Mouse (Mus musculus) midbrain, embryonic 12.5 days (tissue): Measurements from ENCODE around the gene Spred1. TPM values are rescaled to one million over a fixed set of nuclear protein-coding genes. Genes with fewer than 3 reads are reported as not detected.

ENCODE experiments used
- ATAC-seq: fragments of 200-750 bp; cut with Nextera tagmentation; 2 replicates; pipeline ENCODE4 v1.8.0; 2017; ENCODE audit warnings: low read depth, moderate TSS enrichment, moderate library complexity; ENCODE audit not compliant: low FRiP score
- H3K27ac ChIP-seq: fragments of 300-500 bp; sonication (generic); replicated peaks from 2 replicates; pipeline ENCODE4 v1.5.1; 2016; ENCODE audit warnings: mild to moderate bottlenecking
- H3K27me3 ChIP-seq: fragments of 300-500 bp; sonication (generic); 2 replicates; pipeline ENCODE4 v1.6.1; 2016; ENCODE audit warnings: mild to moderate bottlenecking
- H3K36me3 ChIP-seq: fragments of 300-500 bp; sonication (generic); 2 replicates; pipeline ENCODE4 v1.6.1; 2016
- H3K4me1 ChIP-seq: fragments of 300-500 bp; sonication (generic); 2 replicates; pipeline ENCODE4 v1.6.1; 2016
- H3K4me2 ChIP-seq: fragments of 300-500 bp; sonication (generic); replicated peaks from 2 replicates; pipeline ENCODE4 v1.6.1; 2016; ENCODE audit warnings: mild to moderate bottlenecking, moderate library complexity
- H3K4me3 ChIP-seq: fragments of 300-500 bp; sonication (generic); 2 replicates; pipeline ENCODE4 v1.5.1; 2016; ENCODE audit warnings: mild to moderate bottlenecking
- H3K9ac ChIP-seq: fragments of 300-500 bp; sonication (generic); replicated peaks from 2 replicates; pipeline ENCODE4 v1.6.1; 2016; ENCODE audit warnings: mild to moderate bottlenecking, moderate library complexity
- H3K9me3 ChIP-seq: fragments of 300-500 bp; sonication (generic); 2 replicates; pipeline ENCODE4 v1.6.1; 2016; ENCODE audit warnings: mild to moderate bottlenecking
- WGBS: fragments of 180-500 bp; shearing (Covaris S2); methylation state at CpG from one replicate; pipeline ENCODE4 v1.1.7; 2016; 5-methylcytosine and 5-hydroxymethylcytosine counted together
- polyA plus RNA-seq: library from polyadenylated mRNA; unstranded; fragments of >200 nt; fragmentation: Nextera tagmentation; extraction: Ambion mirVana; gene quantifications from 2 replicates; pipeline ENCODE4 v1.2.1, GENCODE M21; 2016

The Spred1 gene
- polyA plus RNA-seq, 1 experiment from 2014 or later = 17.8 TPM

DNA sequence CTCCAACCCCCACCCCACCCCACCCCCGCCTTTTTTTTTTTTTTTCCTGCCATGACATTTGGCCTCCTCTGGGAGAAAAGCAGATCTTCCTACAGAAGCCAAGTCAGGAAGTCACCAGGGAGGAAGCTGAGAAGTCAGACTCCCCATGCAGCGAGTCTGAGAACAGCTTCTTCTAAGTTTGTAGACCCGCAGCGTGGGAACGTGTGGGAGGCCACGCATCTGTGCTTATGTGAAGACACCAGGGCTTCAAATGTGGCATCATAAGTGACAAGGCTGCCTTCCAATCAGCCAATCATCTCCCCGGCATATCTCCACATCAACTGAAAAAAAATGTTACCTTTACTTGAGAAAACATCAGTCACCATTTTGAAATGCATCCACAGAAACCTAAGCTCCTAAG, 74.4 kb downstream of the Spred1 start:
- H3K27ac ChIP-seq = no peak overlapping the region
- H3K4me2 ChIP-seq = no peak overlapping the region
- no peaks in the 10 kb centered on the region for H3K27me3 ChIP-seq
- no peak overlapping the region for H3K9ac ChIP-seq
- no peaks in the 10 kb centered on the region for H3K9me3 ChIP-seq
- 33% methylated on average over 7 of the region's 7 CpGs for WGBS
- peaks cover 7% of the 10 kb centered on the region; the same call in 1 of the 2 replicates for H3K4me1 ChIP-seq
- H3K36me3 ChIP-seq = no peaks in the 10 kb centered on the region
- H3K4me3 ChIP-seq = no peak overlapping the region
- ATAC-seq = no peak

DNA sequence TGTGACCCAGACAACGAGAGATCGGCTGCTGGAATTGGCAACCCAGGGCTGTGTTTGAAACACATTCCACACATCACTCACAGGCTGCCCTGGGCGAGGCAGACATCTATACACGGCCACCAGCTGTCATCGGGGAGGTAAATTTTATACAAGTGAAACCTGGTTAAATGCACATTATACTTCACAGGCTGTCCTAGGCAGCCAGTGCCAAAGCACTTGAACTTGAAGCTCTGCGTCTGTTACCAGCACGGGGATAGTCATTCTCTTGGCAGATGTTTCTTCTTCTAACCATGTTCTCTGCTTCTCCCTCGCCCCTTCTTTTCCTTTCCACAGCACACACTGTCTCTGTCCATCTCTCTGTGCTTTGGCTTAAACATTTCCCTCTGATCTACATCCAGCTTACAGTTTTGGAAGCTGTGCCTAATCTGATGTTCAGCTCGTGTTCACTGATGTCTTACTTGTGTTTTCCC, 79.7 kb downstream of the Spred1 start:
- Histone ChIP-seq H3K4me2 (no peak overlapping the region), H3K9ac (no peak overlapping the region), H3K4me3 (no peak overlapping the region), H3K36me3 (no peaks in the 10 kb centered on the region), H3K4me1 (peaks cover 12% of the 10 kb centered on the region; the same call in 1 of the 2 replicates), H3K27me3 (no peaks in the 10 kb centered on the region), H3K9me3 (no peaks in the 10 kb centered on the region), H3K27ac (no peak overlapping the region)
- no peak for ATAC-seq
- 27% methylated on average over 9 of the region's 9 CpGs for WGBS

DNA sequence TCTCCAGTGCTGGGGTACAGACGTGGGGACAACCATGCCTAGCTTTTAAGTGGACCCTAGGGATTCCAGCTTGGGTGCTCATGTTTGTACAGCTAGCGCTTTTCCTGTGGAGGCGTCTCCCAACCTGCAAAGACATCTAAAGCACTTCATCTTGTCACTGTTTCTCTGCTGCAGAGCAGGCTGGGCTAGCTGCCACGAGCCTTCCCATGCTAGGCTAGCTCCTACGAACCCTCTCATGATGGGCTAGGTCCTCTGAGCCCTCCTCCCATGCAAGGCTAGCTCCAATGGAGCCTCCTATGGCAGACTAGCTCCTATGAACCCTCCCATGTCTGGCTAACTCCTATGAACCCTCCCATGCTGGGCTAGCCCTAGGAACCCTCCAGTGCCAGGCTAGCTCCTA, 82.2 kb downstream of the Spred1 start:
- peaks cover 12% of the 10 kb centered on the region; the same call in 1 of the 2 replicates for H3K4me1 ChIP-seq
- 78% methylated on average over 5 of the region's 5 CpGs for WGBS
- no peaks in the 10 kb centered on the region for H3K9me3 ChIP-seq
- ATAC-seq = no peak
- H3K27me3 ChIP-seq = no peaks in the 10 kb centered on the region
- no peak overlapping the region for H3K9ac ChIP-seq
- no peak overlapping the region for H3K27ac ChIP-seq
- no peaks in the 10 kb centered on the region for H3K36me3 ChIP-seq
- no peak overlapping the region for H3K4me3 ChIP-seq
- H3K4me2 ChIP-seq = no peak overlapping the region

DNA sequence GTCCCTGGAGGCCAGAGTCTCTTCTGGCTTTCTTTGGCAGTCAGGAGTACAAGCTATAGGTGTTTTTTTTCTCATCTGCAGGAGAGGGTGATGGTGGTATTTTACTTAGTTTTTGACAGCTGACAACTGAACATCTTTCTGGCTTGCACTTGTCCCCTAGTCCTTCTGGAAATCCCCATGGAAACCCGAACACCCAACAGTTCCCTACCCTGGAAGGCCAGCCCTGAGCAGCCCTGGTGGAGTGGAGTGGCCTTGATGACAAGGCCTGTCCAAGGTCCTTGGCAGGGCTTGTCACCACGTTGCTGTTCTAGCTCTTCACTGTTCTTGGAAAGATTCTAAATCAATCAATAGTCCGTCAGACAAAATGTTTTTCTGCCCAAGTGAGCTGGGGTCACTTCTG, 83.4 kb downstream of the Spred1 start:
- Histone ChIP-seq H3K4me2 (no peak overlapping the region), H3K27me3 (no peaks in the 10 kb centered on the region), H3K27ac (no peak overlapping the region), H3K4me1 (peaks cover 12% of the 10 kb centered on the region; the same call in 1 of the 2 replicates), H3K4me3 (no peak overlapping the region), H3K9ac (no peak overlapping the region), H3K9me3 (no peaks in the 10 kb centered on the region), H3K36me3 (no peaks in the 10 kb centered on the region)
- WGBS = 68% methylated on average over 3 of the region's 3 CpGs
- no peak for ATAC-seq

DNA sequence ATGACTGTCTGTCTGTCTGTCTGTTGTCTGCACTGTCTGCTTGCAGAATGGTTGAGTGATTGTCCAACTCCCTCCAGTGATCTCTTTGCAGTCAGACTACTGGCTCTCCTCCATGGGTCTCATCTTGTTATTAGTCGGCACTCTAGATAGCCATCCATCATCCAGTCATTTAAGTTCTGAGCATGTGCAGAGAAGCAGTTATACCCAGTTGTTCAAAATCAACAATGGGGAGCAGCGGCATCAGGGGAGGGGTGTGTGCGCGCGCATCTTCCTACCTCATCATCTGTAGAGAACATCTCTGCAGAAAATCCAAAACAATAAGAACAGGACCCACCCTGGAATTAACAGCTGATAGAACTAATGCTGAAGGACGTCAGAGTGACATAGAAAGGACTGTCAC, 83.9 kb downstream of the Spred1 start:
- no peak overlapping the region for H3K9ac ChIP-seq
- no peak overlapping the region for H3K27ac ChIP-seq
- no peaks in the 10 kb centered on the region for H3K36me3 ChIP-seq
- H3K4me3 ChIP-seq = no peak overlapping the region
- no peak overlapping the region for H3K4me2 ChIP-seq
- H3K4me1 ChIP-seq = peaks cover 10% of the 10 kb centered on the region; the same call in 1 of the 2 replicates
- WGBS = 88% methylated on average over 6 of the region's 6 CpGs
- no peak for ATAC-seq
- H3K27me3 ChIP-seq = no peaks in the 10 kb centered on the region
- H3K9me3 ChIP-seq = no peaks in the 10 kb centered on the region

DNA sequence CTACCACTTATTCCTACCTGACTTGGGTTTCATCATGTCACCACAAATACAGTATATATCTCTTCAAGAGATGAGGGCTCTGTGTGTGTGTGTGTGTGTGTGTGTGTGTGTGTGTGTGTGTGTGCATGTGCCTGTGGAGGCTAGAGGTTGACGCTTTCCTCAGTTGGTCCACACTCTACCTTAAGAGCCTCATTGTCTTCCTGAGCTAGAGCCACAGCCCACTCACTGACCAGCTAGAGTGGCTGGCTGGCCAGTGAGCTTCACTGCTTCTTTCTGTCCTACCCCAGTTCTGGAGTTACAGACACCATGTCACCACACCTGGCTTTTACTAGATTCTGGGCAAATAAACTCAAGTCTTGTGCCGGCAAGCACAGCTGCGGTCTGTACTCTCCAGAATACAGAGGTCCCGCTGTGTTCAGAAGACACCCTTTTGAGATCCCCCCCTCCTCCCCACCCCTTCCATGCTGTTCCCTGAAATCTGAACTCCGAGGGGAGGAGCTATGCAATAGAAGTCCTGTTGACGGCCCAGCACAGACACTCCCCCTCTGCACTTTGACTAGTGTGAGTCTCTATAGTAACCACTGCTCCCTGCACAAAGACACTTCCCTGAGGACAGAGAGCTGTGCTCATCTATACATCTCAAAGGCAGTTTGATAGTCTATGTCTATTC, 89.4 kb downstream of the Spred1 start:
- H3K27me3 ChIP-seq = no peaks in the 10 kb centered on the region
- H3K9me3 ChIP-seq = no peaks in the 10 kb centered on the region
- H3K4me3 ChIP-seq = no peak overlapping the region
- H3K9ac ChIP-seq = no peak overlapping the region
- 4% methylated on average over 6 of the region's 6 CpGs for WGBS
- peak; percentile 99 for ATAC-seq
- H3K36me3 ChIP-seq = no peaks in the 10 kb centered on the region
- peaks cover 12% of the 10 kb centered on the region for H3K4me1 ChIP-seq
- no peak overlapping the region for H3K27ac ChIP-seq
- H3K4me2 ChIP-seq = peak overlapping the region; percentile 36

DNA sequence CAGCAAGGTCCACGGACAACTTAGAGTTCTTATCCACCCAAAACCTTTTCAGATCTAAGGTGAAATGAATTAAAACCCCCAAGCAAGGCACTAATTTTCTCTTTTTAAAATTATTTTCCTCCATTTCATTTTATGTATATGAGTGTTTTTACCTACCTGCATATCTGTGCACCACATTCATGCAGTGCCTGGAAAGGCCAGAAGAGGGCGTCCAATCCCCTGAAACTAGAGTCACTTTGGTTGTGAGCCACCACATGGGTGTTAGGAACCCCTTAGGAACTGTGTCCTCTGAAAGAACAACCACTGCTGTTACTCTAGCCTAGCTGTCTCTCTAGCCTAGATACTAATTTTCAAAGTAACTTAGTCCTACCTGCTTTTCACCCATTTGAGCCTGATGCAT, 95.0 kb downstream of the Spred1 start:
- 57% methylated on average over 2 of the region's 2 CpGs for WGBS
- H3K4me1 ChIP-seq = peaks cover 14% of the 10 kb centered on the region
- no peaks in the 10 kb centered on the region for H3K36me3 ChIP-seq
- H3K9ac ChIP-seq = no peak overlapping the region
- no peaks in the 10 kb centered on the region for H3K27me3 ChIP-seq
- no peak overlapping the region for H3K4me3 ChIP-seq
- no peak overlapping the region for H3K4me2 ChIP-seq
- no peak overlapping the region for H3K27ac ChIP-seq
- ATAC-seq = no peak
- H3K9me3 ChIP-seq = no peaks in the 10 kb centered on the region

DNA sequence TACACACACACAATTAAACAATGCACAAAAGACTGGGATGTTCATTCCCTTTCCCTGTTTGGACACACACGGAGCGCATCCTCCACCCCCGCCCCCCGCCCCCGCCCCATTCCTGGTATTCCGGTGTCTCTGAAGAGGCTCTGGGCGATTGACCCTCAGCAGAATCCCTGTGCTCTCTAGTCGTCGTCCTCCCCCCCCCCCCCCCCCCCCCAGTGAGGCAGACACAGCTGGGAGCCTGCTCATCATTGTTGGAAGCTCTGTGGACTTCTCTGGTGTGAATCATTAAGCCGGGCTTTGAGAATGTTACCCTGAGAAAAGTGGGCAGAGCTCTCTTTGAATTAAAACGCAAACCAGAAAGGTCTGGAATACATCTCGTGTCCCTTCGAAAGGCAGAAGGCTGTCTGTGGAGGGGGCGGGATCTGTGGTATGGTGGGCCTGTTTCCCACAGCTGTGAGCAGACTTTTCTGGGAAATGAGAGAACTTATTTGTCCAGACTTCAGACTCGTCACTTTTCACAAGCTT, 96.6 kb downstream of the Spred1 start:
- WGBS = 3% methylated on average over 12 of the region's 15 CpGs
- Histone ChIP-seq H3K27ac (no peak overlapping the region), H3K36me3 (no peaks in the 10 kb centered on the region), H3K9me3 (no peaks in the 10 kb centered on the region), H3K4me1 (peaks cover 12% of the 10 kb centered on the region), H3K27me3 (no peaks in the 10 kb centered on the region), H3K9ac (no peak overlapping the region), H3K4me2 (peak overlapping the region; percentile 37), H3K4me3 (no peak overlapping the region)
- peak; percentile 65 for ATAC-seq

DNA sequence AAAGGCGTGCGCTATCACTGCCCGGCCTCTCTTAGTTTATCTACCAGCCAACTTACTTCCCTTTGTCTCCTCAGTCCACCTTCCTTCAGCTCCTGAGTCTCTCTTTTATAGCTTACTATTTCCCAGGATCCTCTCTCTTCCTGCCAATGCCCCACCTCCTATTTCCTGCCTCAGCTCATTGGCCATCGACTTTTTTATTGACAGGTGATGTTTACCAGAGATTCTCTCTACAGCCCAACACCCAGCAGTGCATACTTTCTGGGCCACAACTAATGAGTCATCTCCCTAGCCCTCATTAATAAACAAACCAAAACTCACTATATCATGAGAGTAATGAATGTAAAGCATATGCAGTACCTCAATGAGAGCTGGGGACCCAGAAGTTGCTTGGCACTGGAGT, 98.4 kb downstream of the Spred1 start:
- no peaks in the 10 kb centered on the region for H3K27me3 ChIP-seq
- H3K36me3 ChIP-seq = no peaks in the 10 kb centered on the region
- ATAC-seq = no peak
- H3K4me3 ChIP-seq = no peak overlapping the region
- no peaks in the 10 kb centered on the region for H3K9me3 ChIP-seq
- no peak overlapping the region for H3K4me2 ChIP-seq
- 96% methylated on average over 4 of the region's 4 CpGs for WGBS
- H3K27ac ChIP-seq = no peak overlapping the region
- no peak overlapping the region for H3K9ac ChIP-seq
- peaks cover 12% of the 10 kb centered on the region for H3K4me1 ChIP-seq

DNA sequence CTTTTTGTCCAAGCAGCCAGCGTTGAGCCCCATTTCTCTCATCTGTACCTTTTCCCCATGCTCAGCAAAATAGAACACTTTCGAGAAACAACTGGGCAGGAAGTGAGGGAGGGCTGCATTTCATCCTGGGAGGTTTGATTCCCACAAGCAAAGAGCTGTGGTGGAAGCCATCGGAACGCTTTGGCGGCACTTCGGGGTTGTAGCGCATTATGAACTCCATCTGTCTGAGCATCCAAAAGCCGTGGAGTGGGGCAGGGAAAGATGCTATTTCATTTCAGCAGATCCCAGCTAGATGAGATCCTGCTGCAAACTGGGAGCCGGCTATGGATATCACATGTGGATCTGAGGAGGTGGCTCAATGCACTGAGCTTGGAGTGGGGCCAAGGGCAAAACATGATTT, 101.5 kb downstream of the Spred1 start:
- no peak for ATAC-seq
- Histone ChIP-seq H3K27ac (no peak overlapping the region), H3K4me3 (no peak overlapping the region), H3K36me3 (no peaks in the 10 kb centered on the region), H3K4me1 (peaks cover 10% of the 10 kb centered on the region), H3K27me3 (no peaks in the 10 kb centered on the region), H3K9me3 (no peaks in the 10 kb centered on the region), H3K4me2 (no peak overlapping the region), H3K9ac (no peak overlapping the region)
- WGBS = 89% methylated on average over 9 of the region's 9 CpGs

DNA sequence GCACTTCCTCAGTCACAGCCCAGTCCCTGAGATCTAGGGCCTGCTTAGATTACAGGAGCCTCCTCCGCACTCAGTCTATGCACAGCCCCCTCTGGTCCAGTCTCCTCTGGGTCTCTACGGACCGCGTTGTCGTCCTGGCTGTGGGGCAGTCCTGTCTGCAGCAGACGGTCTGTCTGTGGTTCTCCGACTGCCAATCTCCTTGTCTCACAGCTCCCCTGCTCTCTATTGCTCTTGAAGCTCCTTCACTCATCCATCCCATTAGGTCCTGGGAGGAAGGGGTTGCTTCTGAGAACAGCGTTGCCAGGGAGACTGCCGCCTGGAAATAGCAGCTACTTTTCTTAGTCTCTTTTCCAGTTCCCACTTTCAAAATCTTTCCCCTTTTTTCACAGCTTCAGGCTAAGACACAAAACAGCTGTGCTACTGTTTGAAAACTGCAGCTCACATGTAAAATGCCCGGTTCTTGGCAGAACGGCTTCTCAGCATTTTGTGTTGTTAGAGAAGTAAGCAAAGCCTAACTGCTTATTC, 107.5 kb downstream of the Spred1 start:
- peak; percentile 58 for ATAC-seq
- Histone ChIP-seq H3K4me1 (peaks cover 8% of the 10 kb centered on the region; the same call in 1 of the 2 replicates), H3K4me2 (peak overlapping the region; percentile 14; the same call in 1 of the 2 replicates), H3K27ac (no peak overlapping the region), H3K9ac (0 out of 2 replicates have a peak overlapping the region, but pooled peaks have one; percentile 15), H3K9me3 (no peaks in the 10 kb centered on the region), H3K4me3 (no peak overlapping the region), H3K36me3 (no peaks in the 10 kb centered on the region), H3K27me3 (peaks cover 7% of the 10 kb centered on the region; the same call in 1 of the 2 replicates)
- 41% methylated on average over 11 of the region's 11 CpGs for WGBS

DNA sequence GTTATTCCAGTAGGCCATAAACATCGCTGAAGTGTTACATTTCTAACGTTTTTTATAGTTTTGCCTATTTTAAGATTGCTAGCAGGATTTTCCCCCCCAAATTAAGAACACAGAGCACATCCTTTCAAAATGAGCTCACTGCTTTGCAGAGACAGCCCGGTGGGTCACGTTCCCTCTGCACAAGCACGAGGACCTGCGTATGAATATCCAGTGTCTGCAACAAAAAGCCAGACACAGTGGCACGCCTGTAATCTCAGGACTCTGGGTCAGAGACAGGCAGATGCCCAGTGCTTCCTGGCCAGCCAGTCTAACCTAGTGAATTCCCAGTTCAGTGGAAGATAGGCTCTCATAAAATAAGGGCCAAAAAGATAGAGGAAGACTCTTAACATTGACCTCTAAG, 109.1 kb downstream of the Spred1 start:
- ATAC-seq = no peak
- Histone ChIP-seq H3K4me2 (no peak overlapping the region), H3K4me1 (peaks cover 8% of the 10 kb centered on the region; the same call in 1 of the 2 replicates), H3K9me3 (no peaks in the 10 kb centered on the region), H3K4me3 (no peak overlapping the region), H3K27me3 (peaks cover 7% of the 10 kb centered on the region; the same call in 1 of the 2 replicates), H3K36me3 (no peaks in the 10 kb centered on the region), H3K27ac (no peak overlapping the region), H3K9ac (no peak overlapping the region)
- 71% methylated on average over 7 of the region's 7 CpGs for WGBS
